Mouse (Mus musculus) lung, embryonic 16.5 days (tissue): ENCODE data around the gene Dnajc12. TPM values are rescaled to one million over a fixed set of nuclear protein-coding genes. Genes with fewer than 3 reads are reported as not detected.
A peak's percentile ranks its signal among the peaks of the same experiment; 100 is the strongest.

Experiments
- ATAC-seq: fragments of 200-750 bp; cut with Nextera tagmentation; 2 replicates; pipeline ENCODE4 v1.8.0; 2017; ENCODE audit warnings: low read depth, mild to moderate bottlenecking, moderate library complexity
- H3K27ac ChIP-seq: fragments of 300-500 bp; sonication (generic); 2 replicates; pipeline ENCODE4 v1.5.1; 2014; ENCODE audit warnings: mild to moderate bottlenecking, control low read depth, low read length
- H3K27me3 ChIP-seq: fragments of 300-500 bp; sonication (generic); 2 replicates; pipeline ENCODE4 v1.6.1; 2014; ENCODE audit warnings: low read depth, low read length, mixed read lengths; ENCODE audit not compliant: control insufficient read depth, insufficient read depth
- H3K36me3 ChIP-seq: fragments of 300-500 bp; sonication (generic); 2 replicates; pipeline ENCODE4 v1.6.1; 2014; ENCODE audit warnings: low read length; ENCODE audit not compliant: control insufficient read depth, insufficient read depth
- H3K4me1 ChIP-seq: fragments of 300-500 bp; sonication (generic); replicated peaks from 2 replicates; pipeline ENCODE4 v1.6.1; 2014; ENCODE audit warnings: low read length, mixed read lengths; ENCODE audit not compliant: control insufficient read depth, insufficient read depth
- H3K4me2 ChIP-seq: fragments of 300-500 bp; sonication (generic); 2 replicates; pipeline ENCODE4 v1.6.1; 2014; ENCODE audit warnings: low read depth, low read length, control low read depth
- H3K4me3 ChIP-seq: fragments of 300-500 bp; sonication (generic); 2 replicates; pipeline ENCODE4 v1.5.1; 2014; ENCODE audit warnings: mild to moderate bottlenecking, low read length, control low read depth
- H3K9ac ChIP-seq: fragments of 300-500 bp; sonication (generic); 2 replicates; pipeline ENCODE4 v1.6.1; 2014; ENCODE audit warnings: low read length, control low read depth
- H3K9me3 ChIP-seq: fragments of 300-500 bp; sonication (generic); 2 replicates; pipeline ENCODE4 v1.6.1; 2016; ENCODE audit warnings: low read length; ENCODE audit not compliant: control insufficient read depth
- WGBS: fragments of 180-500 bp; shearing (Covaris S2); extraction: QIAGEN DNeasy Blood & Tissue Kit; methylation state at CpG from one replicate; pipeline ENCODE4 v1.1.7; 2014; 5-methylcytosine and 5-hydroxymethylcytosine counted together
- polyA plus RNA-seq: library from polyadenylated mRNA; unstranded; fragments of >200 nt; fragmentation: Nextera tagmentation; extraction: Ambion mirVana; gene quantifications from 2 replicates; pipeline ENCODE4 v1.2.1, GENCODE M21; 2015

Gene Dnajc12
- polyA plus RNA-seq, result 11.8 and 12.5 TPM in 2 replicates

DNA sequence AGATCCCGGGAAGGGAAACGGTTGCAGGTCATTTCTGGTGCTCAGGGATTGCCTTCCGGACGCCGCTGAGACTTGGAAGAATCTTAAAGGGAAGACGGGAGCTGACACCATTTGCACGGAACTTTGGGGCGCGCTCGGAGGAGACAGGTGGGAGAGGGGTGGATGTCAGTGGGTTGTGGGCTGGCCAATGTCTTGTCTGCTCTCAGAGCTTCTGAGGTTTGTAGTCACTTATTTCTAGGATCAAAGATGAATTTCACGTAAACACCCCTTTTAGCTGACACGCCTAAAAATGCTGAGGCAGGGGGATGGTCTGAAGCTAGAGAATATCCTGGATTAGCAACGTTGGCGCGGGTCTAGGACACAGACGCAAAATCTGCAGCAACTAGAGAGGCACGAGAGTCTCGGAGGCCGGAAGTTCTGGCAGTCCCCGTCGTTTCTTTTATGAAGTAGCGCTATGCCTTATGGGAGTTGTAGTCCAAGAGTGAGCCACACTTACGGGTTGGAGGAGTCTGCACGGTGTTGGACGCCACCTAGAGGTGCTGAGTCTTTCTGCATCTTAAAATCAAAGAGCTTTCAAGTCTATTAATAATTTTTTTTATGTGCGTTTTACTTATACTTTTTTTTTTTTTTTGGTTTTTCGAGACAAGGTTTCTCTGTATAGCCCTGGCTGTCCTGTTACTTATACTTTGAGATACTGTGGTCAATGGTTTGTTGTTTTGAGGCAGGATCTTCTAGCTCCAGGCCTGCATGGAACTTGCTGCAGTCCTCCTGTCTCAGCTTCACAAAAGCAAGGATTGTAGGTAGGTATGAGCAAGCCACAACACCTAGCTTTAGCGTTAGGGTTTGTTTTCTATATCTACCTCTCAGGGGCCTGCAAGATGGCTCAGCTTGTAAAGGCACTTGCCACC, at the start of gene Dnajc12:
Gene Dnajc12, plus strand, starts transcription at position 72 of the 908 bp plus-strand sequence.
- peak; percentile 94 for ATAC-seq
- 0% methylated on average over 28 of the region's 28 CpGs for WGBS
- Histone ChIP-seq H3K27me3 (no peaks in the 10 kb centered on the region; the same call in 1 of the 2 replicates), H3K4me3 (peak within 1 kb of the TSS; percentile 66), H3K27ac (0 out of 2 replicates have a peak within 1 kb of the TSS, but pooled peaks have one; percentile 37), H3K4me1 (peaks cover 3% of the 10 kb centered on the region; the same call in 1 of the 2 replicates), H3K9me3 (no peaks in the 10 kb centered on the region), H3K4me2 (peak within 1 kb of the TSS; percentile 95), H3K36me3 (no peaks in the 10 kb centered on the region), H3K9ac (peak within 1 kb of the TSS; percentile 78)

DNA sequence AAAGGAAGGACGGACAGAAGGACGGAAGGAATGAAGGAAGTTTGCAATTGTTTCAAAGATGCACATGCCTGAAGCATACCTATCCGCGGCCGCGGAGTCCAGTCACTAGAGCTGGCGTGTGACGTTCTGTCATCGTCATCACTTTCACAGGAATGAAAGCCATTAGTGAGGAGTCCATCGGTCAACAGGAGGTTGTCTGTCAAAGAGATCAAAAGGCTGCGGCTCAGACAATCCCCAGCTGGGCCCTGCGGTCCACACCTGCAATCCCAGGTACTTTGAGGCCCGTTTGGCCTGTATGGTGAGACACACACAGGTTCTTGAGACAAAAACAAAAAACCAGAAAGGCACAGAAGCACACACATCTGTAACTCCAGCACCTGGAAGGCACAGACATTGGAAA, 45.3 kb upstream of the Dnajc12 start:
- whole genome bisulfite sequencing, result 41% methylated on average over 13 of the region's 13 CpGs
- H3K27me3 ChIP-seq, result no peaks in the 10 kb centered on the region
- ATAC-seq, result no peak
- peaks cover 12% of the 10 kb centered on the region; the same call in 1 of the 2 replicates for H3K36me3 ChIP-seq
- H3K4me2 ChIP-seq, result peak overlapping the region; percentile 92
- peak overlapping the region; percentile 46 for H3K9ac ChIP-seq
- H3K27ac ChIP-seq, result no peak overlapping the region
- H3K9me3 ChIP-seq, result no peaks in the 10 kb centered on the region
- H3K4me1 ChIP-seq, result peaks cover 17% of the 10 kb centered on the region
- peak overlapping the region; percentile 79 for H3K4me3 ChIP-seq

DNA sequence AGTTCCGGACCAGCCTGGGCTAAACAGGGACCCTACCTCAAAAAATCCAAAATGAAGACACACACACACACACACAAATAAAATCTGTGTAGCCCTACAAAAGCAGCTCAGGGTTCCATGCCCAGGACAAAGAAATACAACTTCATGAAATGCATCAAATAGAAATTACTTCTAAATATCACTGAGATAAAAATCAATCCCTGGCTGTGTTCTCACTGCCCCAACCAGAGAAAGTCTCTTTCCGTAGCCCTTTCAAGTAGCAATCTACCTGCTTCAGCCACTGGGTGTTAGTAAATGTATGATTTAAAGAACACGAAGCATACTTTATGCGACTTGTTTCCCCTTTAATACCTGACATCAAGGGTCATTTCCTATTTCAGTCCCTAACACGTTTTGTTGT, 44.9 kb upstream of the Dnajc12 start:
- no peaks in the 10 kb centered on the region for H3K9me3 ChIP-seq
- H3K27ac ChIP-seq, result no peak overlapping the region
- no peaks in the 10 kb centered on the region for H3K27me3 ChIP-seq
- H3K4me1 ChIP-seq, result peaks cover 17% of the 10 kb centered on the region
- peaks cover 11% of the 10 kb centered on the region; the same call in 1 of the 2 replicates for H3K36me3 ChIP-seq
- peak overlapping the region; percentile 79 for H3K4me3 ChIP-seq
- peak overlapping the region; percentile 46 for H3K9ac ChIP-seq
- 19% methylated on average over 5 of the region's 5 CpGs for WGBS
- ATAC-seq, result no peak
- H3K4me2 ChIP-seq, result peak overlapping the region; percentile 92

DNA sequence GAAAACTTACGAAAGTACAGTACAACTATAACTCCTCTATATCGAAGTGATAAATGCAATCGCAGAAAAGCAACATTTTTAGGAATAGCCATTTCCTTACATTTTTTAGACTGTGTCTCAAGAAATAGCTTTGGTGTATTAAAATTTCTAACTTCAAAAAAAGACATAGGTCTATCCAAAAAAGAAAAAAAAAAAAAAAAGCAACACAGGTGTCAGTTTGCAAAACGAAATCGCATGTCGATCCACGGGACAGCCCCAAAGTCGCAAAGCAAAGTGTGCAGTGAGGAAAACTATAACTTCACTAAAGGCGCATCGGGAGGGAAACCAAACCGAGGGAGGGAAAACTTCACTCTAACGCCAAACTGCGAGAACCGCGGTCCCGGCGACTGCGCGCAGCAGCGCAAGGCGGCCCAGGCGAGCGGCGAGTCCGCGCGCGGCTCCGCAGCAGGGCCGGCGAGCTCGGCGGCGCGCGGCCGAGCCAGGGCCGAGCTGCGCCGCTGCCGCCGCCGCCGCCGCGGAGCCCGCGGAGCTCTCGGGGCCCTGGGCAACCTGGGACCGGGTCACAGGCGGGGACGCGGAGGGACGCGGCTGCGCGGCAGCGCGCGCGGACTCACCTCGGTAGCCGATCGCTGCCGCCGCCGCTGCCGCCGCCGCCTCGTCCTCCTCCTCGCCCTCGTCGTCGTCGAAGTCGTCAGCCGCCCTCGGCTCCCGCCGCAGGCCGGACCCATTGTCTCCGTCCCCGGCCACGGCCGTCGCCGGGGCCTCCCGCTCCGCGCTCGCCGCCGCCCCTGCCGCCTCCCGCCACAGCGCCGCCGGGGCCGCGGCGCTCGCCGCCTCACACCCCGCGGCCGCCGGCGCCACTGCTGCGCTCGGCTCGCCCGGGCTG, 44.0 kb upstream of the Dnajc12 start:
- H3K27me3 ChIP-seq, result no peaks in the 10 kb centered on the region
- H3K4me1 ChIP-seq, result peaks cover 17% of the 10 kb centered on the region
- peak overlapping the region; percentile 92 for H3K4me2 ChIP-seq
- H3K9ac ChIP-seq, result peak overlapping the region; percentile 94
- H3K27ac ChIP-seq, result peak overlapping the region; percentile 95
- ATAC-seq, result peak; percentile 79
- H3K4me3 ChIP-seq, result peak overlapping the region; percentile 79
- H3K9me3 ChIP-seq, result 0 out of 2 replicates have a peak, but pooled peaks cover 2% of the 10 kb centered on the region
- WGBS, result under 1% methylated on average over 35 of the region's 113 CpGs
- peaks cover 9% of the 10 kb centered on the region; the same call in 1 of the 2 replicates for H3K36me3 ChIP-seq

DNA sequence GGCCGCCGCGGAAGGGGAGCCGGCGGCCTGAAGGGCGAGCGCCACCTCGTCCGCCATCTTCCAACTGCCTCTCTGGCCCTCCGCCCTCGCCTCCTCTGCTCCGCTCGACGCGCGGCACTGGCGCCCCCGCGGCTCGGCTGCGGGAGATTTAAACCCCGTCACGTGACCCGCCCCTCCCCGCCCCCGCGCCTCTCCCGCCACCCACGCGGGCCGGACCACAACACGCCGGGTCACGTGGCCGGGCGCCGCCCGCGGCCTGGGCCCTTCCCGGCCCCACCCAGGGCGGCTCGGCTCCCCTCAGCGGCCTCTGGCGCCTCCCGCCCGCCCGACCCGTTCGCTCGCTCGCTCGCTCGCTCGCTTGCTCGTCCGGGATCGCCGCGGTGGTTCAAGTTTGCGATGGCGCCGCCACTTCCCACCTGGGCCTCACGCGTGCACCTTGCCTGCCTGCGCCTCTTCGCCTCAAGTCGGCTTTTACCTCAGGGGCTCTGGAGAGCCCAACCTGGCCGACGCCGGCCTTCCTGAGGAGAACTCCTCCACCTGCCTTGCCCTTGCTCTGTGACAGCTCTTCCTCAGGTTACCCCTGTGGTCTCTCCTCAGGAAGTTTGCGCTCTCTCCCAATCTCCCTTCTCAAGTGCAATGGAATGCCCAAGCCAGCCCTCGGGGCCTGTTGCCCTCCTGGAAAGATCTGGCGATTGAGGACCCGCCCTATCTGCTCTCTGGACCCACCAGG, 43.2 kb upstream of the Dnajc12 start:
- under 1% methylated on average over 62 of the region's 74 CpGs for WGBS
- Histone ChIP-seq H3K4me1 (peaks cover 17% of the 10 kb centered on the region), H3K4me2 (peak overlapping the region; percentile 92), H3K36me3 (peaks cover 6% of the 10 kb centered on the region; the same call in 1 of the 2 replicates), H3K4me3 (peak overlapping the region; percentile 79), H3K9ac (peak overlapping the region; percentile 94), H3K27ac (peak overlapping the region; percentile 95), H3K9me3 (0 out of 2 replicates have a peak, but pooled peaks cover 2% of the 10 kb centered on the region), H3K27me3 (no peaks in the 10 kb centered on the region)
- peak; percentile 98 for ATAC-seq

DNA sequence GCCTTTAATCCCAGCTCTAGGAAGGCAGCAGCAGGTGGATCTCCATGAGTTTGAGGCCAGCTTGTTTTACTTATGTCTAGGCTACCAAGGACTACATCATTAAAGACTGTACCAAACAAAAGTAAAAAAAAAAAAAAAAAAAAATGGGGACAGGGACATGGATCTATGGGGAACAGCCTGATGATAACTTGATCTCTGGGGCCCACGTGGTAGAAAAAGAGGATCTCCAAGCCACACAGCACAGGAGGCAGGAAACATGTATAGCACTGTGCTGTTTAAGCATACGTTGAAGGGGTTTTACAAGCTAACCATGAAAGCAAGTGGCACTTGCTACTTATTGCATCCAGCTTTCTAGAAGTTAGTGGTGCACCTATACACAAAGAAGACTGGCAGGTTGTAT, 40.9 kb upstream of the Dnajc12 start:
- peaks cover 16% of the 10 kb centered on the region for H3K4me1 ChIP-seq
- H3K27ac ChIP-seq, result no peak overlapping the region
- no peak for ATAC-seq
- 0 out of 2 replicates have a peak, but pooled peaks cover 2% of the 10 kb centered on the region for H3K9me3 ChIP-seq
- WGBS, result 78% methylated on average over 2 of the region's 2 CpGs
- H3K4me2 ChIP-seq, result no peak overlapping the region
- no peaks in the 10 kb centered on the region for H3K27me3 ChIP-seq
- H3K36me3 ChIP-seq, result no peaks in the 10 kb centered on the region
- H3K4me3 ChIP-seq, result no peak overlapping the region
- no peak overlapping the region for H3K9ac ChIP-seq

DNA sequence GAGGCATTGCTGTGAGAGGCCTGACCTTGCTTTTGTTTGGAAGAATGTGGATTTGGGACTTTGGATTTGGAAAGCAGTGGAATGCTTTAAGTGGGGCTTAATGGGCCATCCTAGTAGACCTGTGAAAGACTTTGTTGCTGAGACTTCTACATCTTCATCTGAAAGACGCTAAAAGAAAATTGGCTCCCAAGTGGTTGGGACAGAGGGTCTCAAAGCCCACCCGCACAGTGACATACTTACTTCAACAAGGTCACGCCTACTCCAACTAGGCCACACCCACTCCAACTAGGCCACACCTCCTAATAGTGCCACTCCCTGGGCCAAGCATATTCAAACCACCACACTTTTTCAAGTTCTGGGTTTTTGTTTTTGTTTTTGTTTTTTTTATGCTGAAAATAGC, 37.5 kb upstream of the Dnajc12 start:
- Histone ChIP-seq H3K9me3 (0 out of 2 replicates have a peak, but pooled peaks cover 2% of the 10 kb centered on the region), H3K9ac (no peak overlapping the region)

DNA sequence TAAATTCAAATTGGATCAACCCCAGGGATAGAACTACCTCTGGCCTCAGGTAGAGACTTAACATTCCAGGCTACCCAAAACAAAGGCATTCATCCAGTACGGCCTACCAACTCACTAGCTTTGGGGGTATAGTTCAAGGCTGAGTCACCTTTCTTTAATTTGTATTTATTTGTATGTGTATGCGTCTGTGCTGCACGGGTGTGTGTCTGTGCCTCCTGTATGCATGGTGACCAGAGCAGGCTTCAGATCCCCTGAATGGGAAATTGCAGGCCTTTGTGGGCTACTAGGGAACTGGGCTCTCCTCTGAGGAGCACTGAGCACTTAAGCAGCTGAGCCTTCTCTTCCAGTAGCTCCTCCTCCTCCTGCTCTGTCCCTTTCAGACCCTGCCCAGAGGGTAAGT, 34.0 kb upstream of the Dnajc12 start:
- Histone ChIP-seq H3K27me3 (no peaks in the 10 kb centered on the region), H3K4me1 (no peaks in the 10 kb centered on the region), H3K9ac (no peak overlapping the region), H3K4me3 (no peak overlapping the region), H3K27ac (no peak overlapping the region), H3K36me3 (no peaks in the 10 kb centered on the region), H3K4me2 (no peak overlapping the region), H3K9me3 (no peaks in the 10 kb centered on the region)
- no peak for ATAC-seq
- WGBS, result 75% methylated on average over 3 of the region's 3 CpGs

More for the DNA sequence above, 37.5 kb upstream of the Dnajc12 start:
- WGBS, result 88% methylated on average over 3 of the region's 3 CpGs
- no peak overlapping the region for H3K4me3 ChIP-seq
- ATAC-seq, result no peak
- H3K4me2 ChIP-seq, result no peak overlapping the region
- no peaks in the 10 kb centered on the region for H3K4me1 ChIP-seq
- no peaks in the 10 kb centered on the region for H3K27me3 ChIP-seq
- no peaks in the 10 kb centered on the region for H3K36me3 ChIP-seq
- H3K27ac ChIP-seq, result no peak overlapping the region
